Mouse (Mus musculus) neural tube, embryonic 12.5 days (tissue): ENCODE results near the gene Dlg1. TPM values are rescaled to one million over a fixed set of nuclear protein-coding genes. Genes with fewer than 3 reads are reported as not detected.
A peak's percentile ranks its signal among the peaks of the same experiment; 100 is the strongest.

ENCODE experiments used
- ATAC-seq: fragments of 200-750 bp; cut with Nextera tagmentation; 2 replicates; pipeline ENCODE4 v1.8.0; 2017; ENCODE audit warnings: low read depth, mild to moderate bottlenecking, moderate TSS enrichment, moderate library complexity; ENCODE audit not compliant: low FRiP score
- H3K27ac ChIP-seq: fragments of 300-500 bp; sonication (generic); 2 replicates; pipeline ENCODE4 v1.5.1; 2016
- H3K27me3 ChIP-seq: fragments of 300-500 bp; sonication (generic); replicated peaks from 2 replicates; pipeline ENCODE4 v1.6.1; 2016; ENCODE audit warnings: mild to moderate bottlenecking
- H3K36me3 ChIP-seq: fragments of 300-500 bp; sonication (generic); 2 replicates; pipeline ENCODE4 v1.6.1; 2016; ENCODE audit warnings: mild to moderate bottlenecking
- H3K4me1 ChIP-seq: fragments of 300-500 bp; sonication (generic); 2 replicates; pipeline ENCODE4 v1.6.1; 2016
- H3K4me2 ChIP-seq: fragments of 300-500 bp; sonication (generic); replicated peaks from 2 replicates; pipeline ENCODE4 v1.6.1; 2016; ENCODE audit warnings: mild to moderate bottlenecking
- H3K4me3 ChIP-seq: fragments of 300-500 bp; sonication (generic); 2 replicates; pipeline ENCODE4 v1.5.1; 2016
- H3K9ac ChIP-seq: fragments of 300-500 bp; sonication (generic); 2 replicates; pipeline ENCODE4 v1.6.1; 2016; ENCODE audit warnings: mild to moderate bottlenecking
- H3K9me3 ChIP-seq: fragments of 300-500 bp; sonication (generic); 2 replicates; pipeline ENCODE4 v1.6.1; 2016; ENCODE audit warnings: mild to moderate bottlenecking
- WGBS: fragments of 180-500 bp; shearing (Covaris S2); methylation state at CpG from one replicate; pipeline ENCODE4 v1.1.7; 2016; 5-methylcytosine and 5-hydroxymethylcytosine counted together
- polyA plus RNA-seq: library from polyadenylated mRNA; unstranded; fragments of >200 nt; fragmentation: Nextera tagmentation; extraction: Ambion mirVana; gene quantifications from 2 replicates; pipeline ENCODE4 v1.2.1, GENCODE M21; 2016

The Dlg1 gene
- polyA plus RNA-seq, 1 experiment from 2014 or later = 22.0 TPM

DNA sequence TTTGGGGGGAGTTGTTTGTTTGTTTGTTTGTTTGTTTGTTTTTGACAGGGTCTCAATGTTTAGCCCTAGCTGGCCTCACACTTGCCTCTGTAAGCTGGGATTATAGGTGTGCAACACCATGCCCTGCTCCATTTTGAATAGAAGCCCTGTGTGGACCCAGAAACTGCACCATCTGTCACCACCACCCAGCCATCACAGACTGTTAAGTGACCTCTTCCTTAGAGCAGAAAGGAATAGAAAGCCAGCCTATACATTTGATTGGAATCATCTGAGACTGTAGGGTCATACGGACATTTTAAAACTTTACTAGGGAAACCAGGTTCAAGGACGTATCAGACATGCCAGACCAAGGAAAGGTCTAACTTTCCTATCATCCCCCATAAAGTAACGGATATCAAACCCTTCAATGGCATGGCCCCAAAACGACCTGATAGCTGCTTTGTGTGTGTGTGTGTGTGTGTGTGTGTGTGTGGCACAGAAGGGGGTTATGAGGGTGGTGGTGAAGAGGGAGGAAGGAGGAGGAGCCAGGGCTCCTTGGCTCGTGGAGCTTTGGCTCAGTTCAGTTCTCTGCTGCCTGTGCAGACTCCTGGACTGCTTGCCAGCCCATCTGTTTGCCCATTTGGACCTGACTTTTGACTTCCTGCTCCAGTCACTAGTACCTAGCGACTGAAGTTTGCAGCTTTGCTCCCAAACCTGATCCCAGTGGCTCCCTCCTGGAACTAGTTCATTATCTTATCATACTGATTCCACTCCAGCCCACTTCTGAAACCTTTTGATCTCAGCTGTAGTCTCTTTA, 4.5 kb upstream of the Dlg1 start:
- WGBS = 62% methylated on average over 6 of the region's 6 CpGs
- Histone ChIP-seq H3K9me3 (no peaks in the 10 kb centered on the region), H3K36me3 (no peaks in the 10 kb centered on the region), H3K27me3 (peaks cover 5% of the 10 kb centered on the region; the same call in 1 of the 2 replicates), H3K27ac (no peak overlapping the region), H3K4me1 (no peaks in the 10 kb centered on the region; the same call in 1 of the 2 replicates), H3K4me2 (no peak overlapping the region), H3K4me3 (no peak overlapping the region), H3K9ac (no peak overlapping the region)
- no peak for ATAC-seq

DNA sequence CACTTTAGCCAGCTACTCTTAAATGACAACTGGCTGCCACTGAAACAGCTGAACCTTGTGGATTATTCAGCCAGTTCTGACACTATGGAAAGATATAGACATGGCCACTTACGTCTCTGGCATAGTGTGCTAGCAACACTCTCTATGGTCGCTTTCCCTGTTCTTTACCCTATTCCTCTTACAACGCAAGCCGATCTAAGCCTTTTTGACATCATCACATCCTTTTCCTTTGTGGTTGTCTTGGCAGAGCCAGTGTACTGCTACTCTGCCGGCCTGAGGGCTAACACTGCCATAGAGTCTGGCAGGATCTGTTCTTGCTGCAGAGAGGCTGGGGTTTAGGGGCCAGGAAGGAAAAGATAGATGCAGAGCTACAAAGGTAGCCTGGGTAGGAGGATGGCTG, 3.8 kb upstream of the Dlg1 start:
- H3K4me3 ChIP-seq = no peak overlapping the region
- 78% methylated on average over 5 of the region's 5 CpGs for WGBS

DNA sequence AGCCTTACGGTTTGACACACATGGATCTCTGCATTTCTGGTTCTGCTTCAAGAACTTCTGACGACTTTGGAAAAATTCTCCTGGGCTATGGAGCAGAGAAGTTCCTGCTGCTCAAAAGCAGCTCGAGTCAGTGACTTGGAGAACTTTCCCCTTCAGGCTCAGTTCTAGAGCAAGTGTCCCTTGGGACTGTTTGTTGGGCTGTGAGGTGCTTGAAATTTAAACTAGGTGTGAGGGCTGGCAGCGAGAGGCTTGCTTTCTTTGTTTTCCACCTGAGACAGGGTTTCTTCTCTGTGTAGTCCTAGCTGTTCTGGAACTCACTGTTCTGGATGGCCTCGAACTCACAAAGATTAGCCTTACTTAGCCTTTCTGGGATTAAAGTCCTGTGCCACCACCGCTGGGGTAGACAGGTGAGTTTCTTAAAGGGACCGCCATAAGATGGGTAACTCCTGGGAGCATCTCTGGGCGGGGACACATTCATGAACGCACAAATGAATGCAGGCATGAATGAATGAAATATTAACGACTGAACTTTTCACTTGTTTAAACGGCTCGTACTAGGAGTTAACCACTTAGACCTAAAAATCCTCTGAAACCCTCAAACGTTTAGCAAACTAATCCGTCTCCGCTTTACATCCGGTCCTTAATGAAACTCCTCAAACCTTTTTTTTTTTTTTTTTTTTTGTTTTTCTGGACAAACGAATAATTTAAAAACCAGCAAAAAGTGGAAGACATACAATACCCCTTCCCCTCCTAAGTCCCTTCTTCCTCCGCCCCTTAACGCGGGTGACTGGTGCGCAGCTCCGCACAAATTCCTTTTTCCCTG, 476 bp upstream of the Dlg1 start:
- WGBS = 14% methylated on average over 22 of the region's 22 CpGs
- Histone ChIP-seq H3K27ac (no peak overlapping the region), H3K4me2 (peak overlapping the region; percentile 80)

More for the DNA sequence above, 3.8 kb upstream of the Dlg1 start:
- no peak overlapping the region for H3K9ac ChIP-seq
- H3K27me3 ChIP-seq = peaks cover 5% of the 10 kb centered on the region; the same call in 1 of the 2 replicates
- H3K36me3 ChIP-seq = no peaks in the 10 kb centered on the region
- no peaks in the 10 kb centered on the region for H3K9me3 ChIP-seq
- peaks cover 3% of the 10 kb centered on the region; the same call in 1 of the 2 replicates for H3K4me1 ChIP-seq
- no peak overlapping the region for H3K27ac ChIP-seq
- H3K4me2 ChIP-seq = no peak overlapping the region
- no peak for ATAC-seq

GRCm38 (mm10) chr16:31664287-31664597, 999 bp downstream of the Dlg1 start:
- ATAC-seq = peak; percentile 75
- Histone ChIP-seq H3K9ac (peak overlapping the region; percentile 85), H3K4me1 (peaks cover 13% of the 10 kb centered on the region), H3K36me3 (peaks cover 9% of the 10 kb centered on the region), H3K4me3 (peak overlapping the region; percentile 85), H3K27me3 (peaks cover 5% of the 10 kb centered on the region; the same call in 1 of the 2 replicates), H3K9me3 (no peaks in the 10 kb centered on the region), H3K4me2 (peak overlapping the region; percentile 80), H3K27ac (peak overlapping the region; percentile 75)
- under 1% methylated on average over 36 of the region's 36 CpGs for WGBS

More for the DNA sequence above, 476 bp upstream of the Dlg1 start:
- no peak for ATAC-seq
- Histone ChIP-seq H3K36me3 (peaks cover 9% of the 10 kb centered on the region), H3K9me3 (no peaks in the 10 kb centered on the region), H3K4me3 (peak overlapping the region; percentile 85), H3K9ac (0 out of 2 replicates have a peak overlapping the region, but pooled peaks have one; percentile 85), H3K27me3 (peaks cover 5% of the 10 kb centered on the region; the same call in 1 of the 2 replicates), H3K4me1 (peaks cover 13% of the 10 kb centered on the region)

DNA sequence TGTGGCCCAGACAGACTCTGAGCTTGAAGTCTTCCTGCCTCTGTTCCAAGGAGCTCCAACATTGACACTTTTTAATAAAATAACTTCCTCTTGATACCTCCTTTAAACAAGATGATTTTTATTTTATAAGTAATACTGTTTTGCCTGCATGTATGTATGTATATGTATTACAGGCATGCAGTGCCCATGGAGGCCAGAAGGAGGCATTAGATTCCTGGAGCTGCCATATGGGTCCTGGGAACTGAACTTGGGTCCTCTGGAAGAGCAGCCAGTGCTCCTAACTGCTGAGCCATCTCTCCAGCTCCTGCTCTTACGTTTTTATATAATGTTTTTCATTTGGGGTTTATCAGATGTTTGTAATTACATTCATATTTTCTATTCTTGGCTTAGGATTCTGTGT, 9.0 kb downstream of the Dlg1 start:
- H3K4me2 ChIP-seq = no peak overlapping the region
- H3K27ac ChIP-seq = no peak overlapping the region
- H3K9ac ChIP-seq = no peak overlapping the region
- H3K36me3 ChIP-seq = peaks cover 3% of the 10 kb centered on the region; the same call in 1 of the 2 replicates
- ATAC-seq = no peak
- no peaks in the 10 kb centered on the region for H3K27me3 ChIP-seq
- H3K4me1 ChIP-seq = no peaks in the 10 kb centered on the region
- H3K4me3 ChIP-seq = no peak overlapping the region
- 91% methylated on average over 1 of the region's 1 CpGs for WGBS
- H3K9me3 ChIP-seq = no peaks in the 10 kb centered on the region

DNA sequence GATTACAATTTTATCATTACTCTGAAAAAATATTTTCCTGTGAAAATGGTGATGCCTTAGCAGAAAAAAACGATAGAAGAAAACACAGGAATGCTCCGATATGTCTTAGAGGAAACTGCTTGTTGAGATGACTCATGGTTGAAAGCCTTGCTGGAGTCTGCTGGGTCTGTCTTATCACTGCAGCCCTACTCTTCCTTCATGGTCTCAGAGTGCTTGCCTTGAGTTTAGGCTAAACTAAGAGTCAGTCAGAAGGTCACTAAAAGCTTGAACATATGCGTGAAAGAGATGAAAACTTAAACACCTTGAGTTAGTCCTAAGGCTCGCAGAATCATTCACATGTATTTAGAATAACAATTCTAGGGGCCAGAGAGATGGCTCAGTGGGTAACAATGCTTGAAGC, 14.2 kb downstream of the Dlg1 start:
- no peaks in the 10 kb centered on the region for H3K9me3 ChIP-seq
- WGBS = 88% methylated on average over 4 of the region's 4 CpGs
- ATAC-seq = no peak

DNA sequence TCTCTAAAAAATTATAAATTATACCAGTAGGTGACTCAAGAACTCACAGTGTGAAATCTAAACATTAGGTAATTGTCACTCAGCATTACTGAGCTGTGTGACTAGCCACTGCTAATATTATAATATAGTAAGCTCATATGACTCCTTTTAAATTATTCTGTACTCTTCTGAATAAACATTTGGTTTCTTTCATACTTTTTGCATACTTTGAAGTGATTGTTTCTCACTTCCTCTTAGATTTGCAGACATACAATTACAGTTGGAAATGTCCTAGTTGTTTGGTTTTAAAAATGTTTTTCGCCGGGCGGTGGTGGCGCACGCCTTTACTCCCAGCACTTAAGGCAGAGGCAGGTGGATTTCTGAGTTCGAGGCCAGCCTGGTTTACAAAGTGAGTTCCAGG, 19.0 kb downstream of the Dlg1 start:
- H3K4me1 ChIP-seq = no peaks in the 10 kb centered on the region
- no peak for ATAC-seq
- no peaks in the 10 kb centered on the region for H3K27me3 ChIP-seq
- H3K9ac ChIP-seq = no peak overlapping the region
- no peaks in the 10 kb centered on the region for H3K9me3 ChIP-seq
- H3K4me2 ChIP-seq = no peak overlapping the region
- H3K36me3 ChIP-seq = no peaks in the 10 kb centered on the region
- no peak overlapping the region for H3K4me3 ChIP-seq
- H3K27ac ChIP-seq = no peak overlapping the region
- 98% methylated on average over 6 of the region's 6 CpGs for WGBS

More for the DNA sequence above, 14.2 kb downstream of the Dlg1 start:
- Histone ChIP-seq H3K36me3 (no peaks in the 10 kb centered on the region), H3K27ac (no peak overlapping the region), H3K4me3 (no peak overlapping the region), H3K27me3 (no peaks in the 10 kb centered on the region), H3K9ac (no peak overlapping the region), H3K4me2 (no peak overlapping the region), H3K4me1 (no peaks in the 10 kb centered on the region)

- Histone ChIP-seq H3K4me1 (no peaks in the 10 kb centered on the region), H3K36me3 (no peaks in the 10 kb centered on the region), H3K27ac (no peak overlapping the region), H3K27me3 (no peaks in the 10 kb centered on the region), H3K4me2 (no peak overlapping the region), H3K4me3 (no peak overlapping the region), H3K9me3 (no peaks in the 10 kb centered on the region), H3K9ac (no peak overlapping the region)
- ATAC-seq = no peak
- 91% methylated on average over 9 of the region's 9 CpGs for WGBS
Observed at GRCm38 (mm10) chr16:31683670-31684430, 20.6 kb downstream of the Dlg1 start.

- no peaks in the 10 kb centered on the region for H3K9me3 ChIP-seq
- no peaks in the 10 kb centered on the region for H3K4me1 ChIP-seq
- no peaks in the 10 kb centered on the region for H3K36me3 ChIP-seq
- H3K4me3 ChIP-seq = no peak overlapping the region
- no peaks in the 10 kb centered on the region for H3K27me3 ChIP-seq
- no peak overlapping the region for H3K27ac ChIP-seq
- 89% methylated on average over 4 of the region's 4 CpGs for WGBS
- H3K9ac ChIP-seq = no peak overlapping the region
- no peak overlapping the region for H3K4me2 ChIP-seq
- no peak for ATAC-seq
Observed at GRCm38 (mm10) chr16:31684771-31685170, 21.5 kb downstream of the Dlg1 start.

- Histone ChIP-seq H3K27ac (no peak overlapping the region), H3K27me3 (no peaks in the 10 kb centered on the region), H3K4me1 (no peaks in the 10 kb centered on the region), H3K9me3 (no peaks in the 10 kb centered on the region), H3K36me3 (no peaks in the 10 kb centered on the region), H3K4me3 (no peak overlapping the region), H3K9ac (no peak overlapping the region), H3K4me2 (no peak overlapping the region)
- ATAC-seq = no peak
Observed at GRCm38 (mm10) chr16:31687766-31688165, 24.5 kb downstream of the Dlg1 start.

DNA sequence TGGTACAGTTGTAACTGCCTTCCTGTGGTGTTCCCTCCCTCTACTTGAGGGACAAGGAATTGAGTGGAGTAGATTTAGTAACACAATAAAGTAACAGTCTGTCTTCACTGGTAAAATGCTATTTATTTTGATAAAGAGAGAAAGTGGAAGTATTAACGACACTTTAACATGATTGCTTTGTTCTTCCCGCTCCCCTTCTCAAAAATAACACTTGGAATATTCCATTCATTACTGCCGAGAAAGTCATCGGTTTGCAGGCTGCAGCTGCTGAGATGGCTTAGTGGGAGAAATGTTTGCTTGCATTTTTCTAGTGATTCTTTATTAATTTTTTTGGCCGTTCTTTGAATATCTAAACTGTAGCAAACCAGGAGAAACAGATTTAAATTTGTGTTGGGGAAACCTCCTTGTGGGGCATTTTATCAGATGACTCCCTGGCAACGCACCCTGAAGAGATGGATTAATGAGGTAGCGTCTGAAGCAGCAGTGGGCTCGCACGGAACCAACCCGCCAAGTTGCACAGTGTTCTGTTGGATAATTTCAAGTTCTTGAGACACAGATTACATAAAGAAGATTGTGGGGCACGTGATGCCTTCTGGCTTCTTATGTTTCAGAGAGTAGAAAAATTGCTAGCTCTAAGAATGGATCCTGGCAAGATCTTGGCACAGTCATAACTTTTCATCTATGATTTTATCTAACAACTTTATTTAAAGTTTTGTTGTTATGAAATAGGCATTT, 32.2 kb downstream of the Dlg1 start:
- no peak for ATAC-seq
- H3K9me3 ChIP-seq = no peaks in the 10 kb centered on the region
- H3K27me3 ChIP-seq = no peaks in the 10 kb centered on the region
- 78% methylated on average over 11 of the region's 11 CpGs for WGBS
- no peaks in the 10 kb centered on the region for H3K36me3 ChIP-seq
- H3K4me1 ChIP-seq = no peaks in the 10 kb centered on the region
- no peak overlapping the region for H3K27ac ChIP-seq
- no peak overlapping the region for H3K9ac ChIP-seq
- no peak overlapping the region for H3K4me2 ChIP-seq
- no peak overlapping the region for H3K4me3 ChIP-seq
